Mouse (Mus musculus): Measurements from ENCODE around the gene Them7.

The Them7 gene

GRCm38 (mm10) chr2:105235380-105236115, 11.4 kb downstream of the Them7 start:
- no peak for DNase-seq (ENCODE audit: low spot score in 2 of 2)

GRCm38 (mm10) chr2:105237424-105237823, 13.3 kb downstream of the Them7 start:
- no peak for DNase-seq (ENCODE audit: low spot score in 2 of 2)

GRCm38 (mm10) chr2:105237841-105238240, 13.7 kb downstream of the Them7 start:
- no peak for DNase-seq (ENCODE audit: low spot score in 2 of 2)

GRCm38 (mm10) chr2:105238775-105239174, 14.7 kb downstream of the Them7 start:
- no peak for DNase-seq (ENCODE audit: low spot score in 2 of 2)

GRCm38 (mm10) chr2:105240631-105241030, 16.5 kb downstream of the Them7 start:
- DNase-seq (ENCODE audit: low spot score in 2 of 2) = no peak

GRCm38 (mm10) chr2:105242940-105243339, 18.8 kb downstream of the Them7 start:
- DNase-seq (ENCODE audit: low spot score in 2 of 2) = no peak

- no peak for DNase-seq (ENCODE audit: low spot score in 2 of 2)
Observed at GRCm38 (mm10) chr2:105244733-105245132, 20.6 kb downstream of the Them7 start.

- no peak for DNase-seq (ENCODE audit: low spot score in 2 of 2)
Observed at GRCm38 (mm10) chr2:105251978-105252377, 27.9 kb downstream of the Them7 start.

- DNase-seq (ENCODE audit: low spot score in 2 of 2) = no peak
Observed at GRCm38 (mm10) chr2:105252824-105253223, 28.7 kb downstream of the Them7 start.

- DNase-seq (ENCODE audit: low spot score in 2 of 2) = no peak
Observed at GRCm38 (mm10) chr2:105255457-105255856, 31.3 kb downstream of the Them7 start.

- no peak for DNase-seq (ENCODE audit: low spot score in 2 of 2)
Observed at GRCm38 (mm10) chr2:105256427-105257071, 32.4 kb downstream of the Them7 start.

GRCm38 (mm10) chr2:105257376-105257775, 33.3 kb downstream of the Them7 start:
- no peak for DNase-seq (ENCODE audit: low spot score in 2 of 2)

- no peak for DNase-seq (ENCODE audit: low spot score in 2 of 2)
Observed at GRCm38 (mm10) chr2:105261335-105261734, 37.2 kb downstream of the Them7 start.

GRCm38 (mm10) chr2:105263219-105263618, 39.1 kb downstream of the Them7 start:
- no peak for DNase-seq (ENCODE audit: low spot score in 2 of 2)

GRCm38 (mm10) chr2:105282407-105283077, 58.4 kb downstream of the Them7 start:
- no peak for DNase-seq (ENCODE audit: low spot score in 2 of 2)

- DNase-seq (ENCODE audit: low spot score in 2 of 2) = no peak
Observed at GRCm38 (mm10) chr2:105283811-105284210, 59.7 kb downstream of the Them7 start.

GRCm38 (mm10) chr2:105284855-105285254, 60.7 kb downstream of the Them7 start:
- no peak for DNase-seq (ENCODE audit: low spot score in 2 of 2)

- DNase-seq (ENCODE audit: low spot score in 2 of 2) = no peak
Observed at GRCm38 (mm10) chr2:105295823-105296222, 71.7 kb downstream of the Them7 start.

GRCm38 (mm10) chr2:105298888-105299287, 74.8 kb downstream of the Them7 start:
- DNase-seq (ENCODE audit: low spot score in 2 of 2) = no peak

GRCm38 (mm10) chr2:105301082-105301481, 77.0 kb downstream of the Them7 start:
- no peak for DNase-seq (ENCODE audit: low spot score in 2 of 2)

GRCm38 (mm10) chr2:105301531-105301930, 77.4 kb downstream of the Them7 start:
- no peak for DNase-seq (ENCODE audit: low spot score in 2 of 2)

- no peak for DNase-seq (ENCODE audit: low spot score in 2 of 2)
Observed at GRCm38 (mm10) chr2:105303962-105304514, 79.9 kb downstream of the Them7 start.
